Mouse (Mus musculus) testis, adult 10 weeks (tissue): ENCODE measurements around the gene Syngr2. TPM values are rescaled to one million over a fixed set of nuclear protein-coding genes. Genes with fewer than 3 reads are reported as not detected.

Experiments
- polyA plus RNA-seq: library from polyadenylated mRNA; stranded (reverse); fragments of 350-450 nt; fragmentation: Illumina TruSeq; extraction: RNeasy Lipid Tissue Mini Kit (QIAGEN cat#74804); gene quantifications from one replicate; pipeline ENCODE4 v1.2.3, GENCODE M21; 2014; ENCODE audit warnings: low read depth, low replicate concordance

Gene Syngr2
- 2.2 TPM for polyA plus RNA-seq

GRCm38 (mm10) chr11:117809407-117810311, at the start of gene Syngr2, which contains the start of gene Gm20708:
TSS of gene Syngr2 (plus strand) at chr11:117809668.
TSS of gene Gm20708 (plus strand) at chr11:117809668.

GRCm38 (mm10) chr11:117781993-117782704, 27.3 kb upstream of the Syngr2 start, which contains the start of the genes Tmc8 and Tmc6:
TSS of gene Tmc8 (plus strand) at chr11:117782076.
TSS of gene Tmc6 (minus strand) at chr11:117782198.

DNA sequence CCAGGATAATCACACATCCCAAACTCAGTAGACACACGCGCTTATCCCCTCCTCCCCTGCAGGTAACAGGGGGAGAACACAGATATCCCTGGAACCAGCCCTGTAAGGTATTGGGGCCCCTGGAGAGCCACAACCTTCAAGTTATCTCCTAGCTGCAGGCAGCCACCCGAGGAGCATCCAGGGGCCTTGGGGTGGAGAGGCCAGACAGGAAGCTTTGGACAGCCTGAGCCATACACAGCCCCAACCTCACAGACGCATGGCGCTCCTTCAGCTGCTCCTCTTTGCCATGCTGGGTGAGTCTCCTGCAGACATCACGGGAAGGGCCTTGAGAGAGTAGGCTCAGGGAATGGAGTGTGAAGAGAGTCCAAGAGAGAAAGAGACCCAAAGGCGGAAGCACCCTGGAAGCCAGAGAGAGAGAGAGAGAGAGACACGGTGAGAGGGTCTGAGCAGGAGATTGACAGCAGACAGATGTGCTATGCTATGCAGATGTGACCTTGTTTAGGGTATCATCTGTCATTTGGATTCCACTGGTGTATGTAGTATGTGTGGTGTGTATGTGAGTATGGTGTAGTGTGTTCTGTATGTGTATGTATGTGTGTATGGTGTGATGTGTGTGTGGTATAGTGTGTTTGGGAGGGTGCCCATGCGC, 11.8 kb upstream of the Syngr2 start, which contains the start of gene 6030468B19Rik:
Gene 6030468B19Rik (plus strand): TSS at position 150 of the 649 bp plus-strand sequence.

DNA sequence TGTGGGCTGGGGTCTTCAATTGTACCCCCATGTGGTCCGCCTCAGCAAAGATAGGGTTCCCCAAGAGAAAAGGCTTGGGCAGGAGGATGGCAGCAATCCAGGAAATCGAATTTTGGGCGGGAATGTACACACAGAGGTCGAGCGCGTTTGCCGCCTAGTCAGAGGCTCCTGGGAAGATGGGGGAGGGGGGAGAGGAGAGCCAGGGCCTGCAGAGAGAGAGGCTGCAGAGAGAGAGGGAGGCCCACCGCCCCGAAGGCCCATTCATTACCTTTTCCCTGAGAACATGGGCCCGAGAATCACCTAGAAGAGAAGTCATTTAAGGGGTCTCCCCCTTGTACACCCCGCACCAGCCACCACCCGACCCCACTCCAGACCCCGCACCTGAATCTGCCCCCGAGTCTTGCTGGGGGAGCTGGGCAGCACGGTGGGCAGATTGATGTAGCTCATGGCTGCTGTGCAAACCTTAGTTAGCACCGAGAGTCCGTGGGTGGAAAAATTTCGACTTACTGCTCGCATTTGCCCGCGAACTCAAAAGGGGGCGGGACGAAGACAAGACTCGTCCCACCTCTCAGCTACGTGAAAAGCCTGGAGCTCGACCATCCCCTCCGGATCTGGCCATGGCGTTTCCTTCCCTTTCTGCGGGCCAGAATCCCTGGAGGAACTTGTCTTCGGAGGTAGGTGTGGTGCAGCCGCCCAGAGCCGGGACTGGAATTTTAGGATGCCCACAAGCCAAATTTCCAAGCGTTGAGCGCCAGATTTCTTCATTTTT, 16.0 kb downstream of the Syngr2 start, which contains the start of the genes Afmid and Tk1:
Gene Afmid (plus strand): TSS at position 592 of the 769 bp plus-strand sequence.
Gene Tk1 (minus strand): TSS at position 760 of the 769 bp plus-strand sequence.

DNA sequence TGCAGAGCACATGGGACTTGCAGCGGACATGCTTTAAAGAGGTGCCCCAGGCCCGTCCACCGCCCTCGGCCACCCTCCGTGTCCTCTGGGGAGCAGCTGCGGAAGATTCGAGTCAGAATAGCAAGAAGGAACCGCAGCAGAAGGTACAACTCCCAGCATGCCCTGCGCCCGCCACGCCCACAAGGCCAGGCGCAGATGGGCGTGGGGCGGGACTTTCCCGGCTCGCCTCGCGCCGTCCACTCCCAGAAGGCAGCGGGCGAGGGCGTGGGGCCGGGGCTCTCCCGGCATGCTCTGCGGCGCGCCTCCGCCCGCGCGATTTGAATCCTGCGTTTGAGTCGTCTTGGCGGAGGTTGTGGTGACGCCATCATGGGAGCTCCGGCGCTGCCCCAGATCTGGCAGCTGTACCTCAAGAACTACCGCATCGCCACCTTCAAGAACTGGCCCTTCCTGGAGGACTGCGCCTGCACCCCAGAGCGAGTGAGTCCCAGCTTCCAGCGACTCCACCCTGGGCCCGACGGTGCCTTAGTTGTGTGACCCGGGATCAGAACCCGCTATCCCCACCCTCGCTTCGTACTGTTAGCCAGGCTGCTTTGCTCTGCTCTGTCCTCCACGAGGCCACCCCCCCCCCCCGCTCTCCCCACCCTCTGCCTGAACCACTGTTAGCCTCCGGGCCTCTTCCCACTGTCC, 39.7 kb downstream of the Syngr2 start, which contains the start of gene Birc5:
Gene Birc5 (plus strand): TSS at position 267 of the 687 bp plus-strand sequence.

GRCm38 (mm10) chr11:117860601-117861000, 51.1 kb downstream of the Syngr2 start, which contains the start of gene Tmem235:
TSS of gene Tmem235 (plus strand) at chr11:117860752.

Other genes with a start within 250 kb of the Syngr2 start
- gene Tnrc6c, start 155.4 kb upstream of the Syngr2 start, polyA plus RNA-seq = 8.2 TPM
- 0.07 TPM for gene Tmc8, start 27.6 kb upstream of the Syngr2 start, polyA plus RNA-seq
- gene Tmc6, start 27.5 kb upstream of the Syngr2 start, polyA plus RNA-seq = 0.45 TPM
- not detected for gene 6030468B19Rik, start 12.0 kb upstream of the Syngr2 start, polyA plus RNA-seq
- 2.1 TPM for gene Gm20708, start within 50 bp of the Syngr2 start, polyA plus RNA-seq
- 0.91 TPM for gene Afmid, start 16.3 kb downstream of the Syngr2 start, polyA plus RNA-seq
- gene Tk1, start 16.4 kb downstream of the Syngr2 start, polyA plus RNA-seq = 0.32 TPM
- gene Birc5, start 39.6 kb downstream of the Syngr2 start, polyA plus RNA-seq = 93.7 TPM
- not detected for gene Tmem235, start 51.1 kb downstream of the Syngr2 start, polyA plus RNA-seq
- not detected for gene Tha1, start 63.8 kb downstream of the Syngr2 start, polyA plus RNA-seq
- gene Socs3, start 160.4 kb downstream of the Syngr2 start, polyA plus RNA-seq = 0.10 TPM
- gene Pgs1, start 176.6 kb downstream of the Syngr2 start, polyA plus RNA-seq = 6.1 TPM